Mouse (Mus musculus): Measurements from ENCODE around the gene Sirt7. TPM values are rescaled to one million over a fixed set of nuclear protein-coding genes. Genes with fewer than 3 reads are reported as not detected.

Gene Sirt7
- polyA plus RNA-seq, 1 experiment from 2014 or later = 48.2 TPM

DNA sequence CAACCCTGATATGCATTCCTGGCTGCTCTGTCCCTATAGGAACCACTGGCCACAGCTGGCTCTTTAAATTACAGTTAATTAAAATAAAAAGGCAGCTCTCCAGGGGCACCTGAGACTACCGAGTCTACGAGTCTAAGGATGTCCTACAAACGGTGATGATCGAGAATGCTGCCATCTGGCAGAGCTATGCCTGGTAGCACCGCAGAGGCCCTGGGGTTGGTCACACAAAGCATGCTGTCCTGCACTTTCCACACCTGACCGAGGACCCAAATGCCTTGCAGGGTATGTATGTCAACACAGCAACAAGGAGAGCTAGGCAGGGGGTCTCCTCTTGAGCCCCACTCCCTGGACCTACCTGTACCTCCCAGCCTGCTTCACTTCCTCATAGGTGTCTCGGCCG is 11.1 kb downstream of the Sirt7 start:
- Histone ChIP-seq H3K9me3 (no peaks in the 10 kb centered on the region), H3K4me1 (peaks cover 26% of the 10 kb centered on the region), H3K27ac (replicated peaks) (no peak overlapping the region), H3K4me2 (replicated peaks) (no peak overlapping the region), H3K27me3 (peaks cover 9% of the 10 kb centered on the region), H3K4me3 (no peak overlapping the region), H3K36me3 (peaks cover 70% of the 10 kb centered on the region), H3K9ac (replicated peaks) (no peak overlapping the region)
- no peak for ATAC-seq (ENCODE audit: low FRiP score, low read depth)
- 87% methylated on average over 8 of the region's 8 CpGs for WGBS

DNA sequence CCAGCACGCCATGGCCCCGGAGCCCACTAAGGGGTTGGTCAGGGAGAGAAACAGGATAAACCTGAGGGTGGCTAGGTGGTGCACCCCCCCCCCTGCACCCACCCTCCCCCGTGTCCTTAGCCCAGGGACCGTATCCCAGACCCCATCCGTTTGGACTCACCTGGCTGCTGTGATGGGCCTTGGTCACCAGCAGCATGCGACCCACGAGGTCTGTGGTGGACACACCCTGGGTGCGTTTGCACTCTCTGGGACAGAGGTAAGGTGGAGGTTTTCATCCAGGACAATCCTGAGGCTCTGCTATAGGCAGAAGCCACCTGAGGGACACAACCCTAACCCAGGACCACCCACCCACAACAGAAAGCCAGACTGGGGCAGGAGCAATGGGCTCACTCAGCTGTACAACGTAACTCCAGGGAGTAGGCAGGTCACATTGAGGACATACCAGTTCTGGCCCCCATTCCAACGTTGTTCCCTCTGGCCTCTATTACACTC is 11.5 kb downstream of the Sirt7 start:
- no peak for ATAC-seq (ENCODE audit: low FRiP score, low read depth)
- no peak overlapping the region for H3K9ac ChIP-seq (replicated peaks)
- 88% methylated on average over 10 of the region's 10 CpGs for WGBS
- H3K9me3 ChIP-seq = no peaks in the 10 kb centered on the region
- peaks cover 14% of the 10 kb centered on the region for H3K27me3 ChIP-seq
- peaks cover 30% of the 10 kb centered on the region for H3K4me1 ChIP-seq
- H3K4me3 ChIP-seq = no peak overlapping the region
- no peak overlapping the region for H3K27ac ChIP-seq (replicated peaks)
- H3K4me2 ChIP-seq (replicated peaks) = no peak overlapping the region
- peaks cover 65% of the 10 kb centered on the region for H3K36me3 ChIP-seq

DNA sequence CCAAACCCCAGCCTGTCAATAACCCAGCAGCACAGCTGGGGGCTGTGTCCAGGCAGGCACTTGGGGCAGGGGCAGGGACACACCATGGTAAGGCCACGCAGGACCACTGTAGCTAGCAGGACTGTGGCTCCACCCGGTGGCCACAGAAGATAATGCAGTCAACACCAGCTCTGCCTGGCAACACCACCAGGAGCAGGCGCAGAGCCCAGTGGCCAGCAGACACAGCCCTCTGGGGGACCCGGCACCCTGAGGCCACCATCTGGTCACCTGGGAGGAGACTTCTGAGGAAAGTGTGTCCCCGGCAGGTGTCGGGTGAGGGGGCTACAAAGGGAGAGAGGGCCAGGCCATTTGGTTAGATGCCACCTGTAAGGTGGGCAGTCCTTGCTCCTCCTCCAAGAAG is 12.3 kb downstream of the Sirt7 start:
- Histone ChIP-seq H3K9me3 (no peaks in the 10 kb centered on the region), H3K27ac (replicated peaks) (no peak overlapping the region), H3K4me1 (peaks cover 38% of the 10 kb centered on the region), H3K27me3 (peaks cover 22% of the 10 kb centered on the region), H3K4me2 (replicated peaks) (no peak overlapping the region), H3K9ac (replicated peaks) (no peak overlapping the region), H3K4me3 (no peak overlapping the region), H3K36me3 (peaks cover 60% of the 10 kb centered on the region)
- WGBS = 42% methylated on average over 6 of the region's 6 CpGs
- no peak; the same call in 1 of the 2 replicates for ATAC-seq (ENCODE audit: low FRiP score, low read depth)

DNA sequence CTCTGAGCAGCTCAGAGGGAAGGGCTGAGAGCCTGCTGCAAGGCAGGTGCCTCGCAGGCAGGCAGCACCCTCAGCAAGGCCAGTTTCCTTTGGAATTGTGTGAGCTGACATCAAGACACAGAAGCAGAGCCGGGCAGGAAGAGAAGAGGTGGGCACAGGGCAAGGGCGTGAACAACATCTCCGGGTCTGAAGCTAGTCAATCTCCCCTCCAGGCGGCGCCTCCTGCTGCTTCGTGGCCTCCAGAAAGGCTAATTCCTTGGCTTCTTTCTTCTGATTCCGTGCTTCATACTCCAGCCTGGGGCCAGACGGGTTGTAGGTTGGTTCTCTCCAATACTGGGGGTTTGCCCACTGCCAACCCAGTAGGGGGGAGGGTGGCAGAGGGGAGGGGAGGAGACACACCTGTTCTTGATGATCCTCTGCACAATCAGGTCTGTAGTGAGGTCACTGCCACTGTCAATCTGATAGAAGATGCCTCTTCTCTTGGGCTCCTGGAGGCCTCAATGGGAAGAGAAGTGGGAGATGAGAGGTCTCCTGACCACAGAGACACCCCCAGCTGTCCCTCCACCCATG is 14.5 kb downstream of the Sirt7 start:
- Histone ChIP-seq H3K27ac (replicated peaks) (no peak overlapping the region), H3K9ac (replicated peaks) (no peak overlapping the region), H3K4me1 (peaks cover 24% of the 10 kb centered on the region), H3K4me3 (no peak overlapping the region), H3K4me2 (replicated peaks) (no peak overlapping the region), H3K9me3 (no peaks in the 10 kb centered on the region), H3K27me3 (peaks cover 37% of the 10 kb centered on the region), H3K36me3 (peaks cover 70% of the 10 kb centered on the region)
- ATAC-seq (ENCODE audit: low FRiP score, low read depth) = no peak
- WGBS = 73% methylated on average over 9 of the region's 9 CpGs

DNA sequence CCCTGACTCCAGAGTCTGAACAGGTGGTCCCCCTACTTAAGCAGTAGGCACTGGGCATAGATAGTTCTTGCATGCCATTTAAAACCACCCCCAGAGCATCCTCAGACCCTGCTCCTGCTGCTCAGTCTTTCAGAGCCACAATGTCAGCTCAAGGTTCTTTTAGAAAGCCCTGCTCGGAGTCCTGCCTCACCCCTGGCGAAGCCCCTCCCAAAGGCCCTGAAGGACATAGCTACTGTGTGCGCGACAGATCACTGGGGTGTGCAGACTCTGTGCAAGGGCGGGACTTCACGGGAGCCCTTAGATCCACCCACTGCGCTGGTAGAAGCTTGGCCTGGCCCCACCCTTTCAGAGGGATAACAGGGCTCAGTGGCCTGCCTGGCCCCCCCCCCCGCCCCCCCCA is 15.8 kb downstream of the Sirt7 start:
- 0 out of 2 replicates have a peak overlapping the region, but pooled peaks have one; percentile 47 for H3K9ac ChIP-seq (replicated peaks)
- WGBS = 30% methylated on average over 8 of the region's 8 CpGs
- H3K27me3 ChIP-seq = peaks cover 37% of the 10 kb centered on the region
- no peak overlapping the region for H3K4me2 ChIP-seq (replicated peaks)
- peaks cover 76% of the 10 kb centered on the region for H3K36me3 ChIP-seq
- H3K27ac ChIP-seq (replicated peaks) = no peak overlapping the region
- H3K4me3 ChIP-seq = no peak overlapping the region
- no peaks in the 10 kb centered on the region for H3K9me3 ChIP-seq
- H3K4me1 ChIP-seq = peaks cover 22% of the 10 kb centered on the region
- ATAC-seq (ENCODE audit: low FRiP score, low read depth) = no peak

DNA sequence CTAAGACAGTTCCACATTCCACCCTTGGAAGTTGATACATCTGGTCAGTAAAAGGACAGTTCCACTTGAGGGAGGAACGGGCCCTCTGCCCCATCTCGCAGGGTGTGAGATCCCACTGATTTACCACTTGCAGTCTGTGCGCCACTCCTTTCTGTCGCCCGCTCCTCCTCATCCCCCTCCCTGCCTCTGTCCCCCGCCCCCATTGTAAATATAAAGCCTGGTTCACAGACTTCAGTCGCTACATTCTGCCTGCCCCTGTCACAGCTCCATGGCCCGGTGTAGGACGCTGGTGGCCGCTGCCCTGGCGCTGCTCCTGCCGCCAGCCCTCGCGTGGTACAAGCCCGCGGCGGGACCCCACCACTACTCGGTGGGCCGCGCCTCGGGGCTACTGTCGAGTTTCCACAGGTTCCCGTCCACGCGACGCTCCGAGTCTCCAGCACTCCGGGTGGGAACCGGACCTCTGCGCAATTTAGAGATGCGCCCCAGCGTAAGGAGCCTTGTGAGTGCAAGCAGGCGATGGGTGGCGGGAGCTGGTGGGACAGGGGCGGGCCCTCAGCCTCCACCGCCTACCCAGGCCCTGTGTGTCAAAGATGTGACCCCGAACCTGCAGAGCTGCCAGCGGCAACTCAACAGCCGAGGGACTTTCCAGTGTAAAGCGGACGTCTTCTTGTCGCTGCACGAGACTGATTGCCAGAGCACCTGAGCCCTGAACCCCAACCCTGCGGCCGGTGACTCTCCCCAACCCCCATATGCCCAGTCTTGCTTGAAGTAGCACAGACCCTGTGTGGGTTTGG is 16.6 kb downstream of the Sirt7 start, which contains the start of gene Npb:
Npb (plus strand) TSS at position 237 of the 794 bp plus-strand sequence.
- no peaks in the 10 kb centered on the region for H3K9me3 ChIP-seq
- H3K4me2 ChIP-seq (replicated peaks) = peak within 1 kb of the TSS; percentile 45
- peaks cover 76% of the 10 kb centered on the region for H3K36me3 ChIP-seq
- peak within 1 kb of the TSS; percentile 47 for H3K9ac ChIP-seq (replicated peaks)
- peaks cover 37% of the 10 kb centered on the region for H3K27me3 ChIP-seq
- no peak within 1 kb of the TSS for H3K27ac ChIP-seq (replicated peaks)
- H3K4me1 ChIP-seq = peaks cover 19% of the 10 kb centered on the region
- WGBS = 6% methylated on average over 45 of the region's 45 CpGs
- ATAC-seq (ENCODE audit: low FRiP score, low read depth) = no peak
- H3K4me3 ChIP-seq = peak within 1 kb of the TSS; percentile 21

DNA sequence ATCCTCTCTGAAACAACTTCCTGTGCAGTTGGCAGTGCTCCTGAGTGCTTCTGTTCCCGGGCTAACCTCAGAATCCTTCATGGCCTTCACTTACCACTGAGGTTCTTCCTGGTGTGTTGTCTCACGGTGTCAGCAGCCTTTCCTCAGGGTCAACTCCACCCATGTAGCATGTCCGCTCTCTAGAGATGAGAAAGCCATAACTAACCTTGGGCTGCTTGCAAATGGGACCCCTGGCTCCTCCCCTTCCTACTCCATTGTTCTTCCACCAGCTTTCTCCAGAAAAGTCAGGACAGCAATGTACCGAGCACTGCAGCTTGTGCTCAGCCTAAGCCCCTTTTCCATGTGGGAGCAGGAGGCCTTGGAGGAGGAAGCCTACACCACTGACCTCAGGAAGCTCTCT is 18.3 kb downstream of the Sirt7 start:
- no peak overlapping the region for H3K27ac ChIP-seq (replicated peaks)
- no peak for ATAC-seq (ENCODE audit: low FRiP score, low read depth)
- H3K4me2 ChIP-seq (replicated peaks) = no peak overlapping the region
- H3K36me3 ChIP-seq = peaks cover 76% of the 10 kb centered on the region
- H3K4me1 ChIP-seq = peaks cover 19% of the 10 kb centered on the region
- H3K27me3 ChIP-seq = peaks cover 37% of the 10 kb centered on the region
- WGBS = 83% methylated on average over 4 of the region's 4 CpGs
- no peak overlapping the region for H3K9ac ChIP-seq (replicated peaks)
- no peak overlapping the region for H3K4me3 ChIP-seq
- H3K9me3 ChIP-seq = no peaks in the 10 kb centered on the region

DNA sequence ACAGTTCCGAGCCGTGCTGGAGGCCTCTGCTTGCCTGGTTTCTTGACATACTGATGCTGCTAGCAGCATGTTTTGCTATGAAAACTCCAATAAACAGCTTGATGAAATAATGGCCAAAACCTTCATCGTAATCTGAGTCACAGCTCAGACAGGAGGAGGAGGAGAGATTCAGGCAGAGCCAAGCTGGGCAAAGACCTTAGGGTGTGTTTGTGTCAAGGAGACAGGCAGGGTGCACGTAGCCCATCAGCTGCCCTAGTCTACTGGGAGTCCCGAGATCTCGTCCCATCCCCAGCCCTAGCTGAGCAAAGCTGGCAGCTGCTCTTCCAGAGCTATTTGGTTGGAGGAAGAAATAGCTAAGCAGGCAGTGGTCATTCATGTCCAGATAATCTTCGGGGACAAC is 19.4 kb downstream of the Sirt7 start:
- peaks cover 19% of the 10 kb centered on the region for H3K4me1 ChIP-seq
- ATAC-seq (ENCODE audit: low FRiP score, low read depth) = no peak
- H3K9ac ChIP-seq (replicated peaks) = no peak overlapping the region
- H3K36me3 ChIP-seq = peaks cover 71% of the 10 kb centered on the region
- H3K27ac ChIP-seq (replicated peaks) = no peak overlapping the region
- peaks cover 37% of the 10 kb centered on the region for H3K27me3 ChIP-seq
- H3K4me3 ChIP-seq = no peak overlapping the region
- WGBS = 93% methylated on average over 7 of the region's 7 CpGs
- H3K4me2 ChIP-seq (replicated peaks) = no peak overlapping the region
- no peaks in the 10 kb centered on the region for H3K9me3 ChIP-seq

DNA sequence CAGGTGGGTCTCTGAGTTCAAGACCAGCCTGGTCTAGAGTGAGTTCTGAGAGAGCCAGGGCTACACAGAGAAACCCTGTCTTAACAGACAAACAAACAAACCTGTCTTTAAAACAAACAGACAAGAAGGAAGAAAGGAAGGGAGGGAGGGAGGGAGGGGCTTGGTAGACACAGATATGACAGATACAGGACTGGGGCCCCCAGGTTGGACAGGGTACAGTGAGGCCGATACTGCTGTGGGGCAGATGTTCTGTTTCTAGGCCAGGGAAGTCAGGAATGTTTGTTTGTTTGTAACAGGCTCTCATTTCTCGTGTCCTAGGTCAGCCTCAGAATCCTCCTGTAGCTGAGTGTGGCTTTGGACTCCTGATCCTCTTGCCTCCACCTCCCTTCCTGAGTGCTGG is 21.5 kb downstream of the Sirt7 start:
- H3K9ac ChIP-seq (replicated peaks) = no peak overlapping the region
- no peaks in the 10 kb centered on the region for H3K9me3 ChIP-seq
- no peak overlapping the region for H3K4me3 ChIP-seq
- H3K27me3 ChIP-seq = peaks cover 23% of the 10 kb centered on the region
- H3K36me3 ChIP-seq = peaks cover 64% of the 10 kb centered on the region
- H3K27ac ChIP-seq (replicated peaks) = no peak overlapping the region
- WGBS = 84% methylated on average over 2 of the region's 2 CpGs
- H3K4me2 ChIP-seq (replicated peaks) = no peak overlapping the region
- peaks cover 21% of the 10 kb centered on the region for H3K4me1 ChIP-seq
- no peak for ATAC-seq (ENCODE audit: low FRiP score, low read depth)

DNA sequence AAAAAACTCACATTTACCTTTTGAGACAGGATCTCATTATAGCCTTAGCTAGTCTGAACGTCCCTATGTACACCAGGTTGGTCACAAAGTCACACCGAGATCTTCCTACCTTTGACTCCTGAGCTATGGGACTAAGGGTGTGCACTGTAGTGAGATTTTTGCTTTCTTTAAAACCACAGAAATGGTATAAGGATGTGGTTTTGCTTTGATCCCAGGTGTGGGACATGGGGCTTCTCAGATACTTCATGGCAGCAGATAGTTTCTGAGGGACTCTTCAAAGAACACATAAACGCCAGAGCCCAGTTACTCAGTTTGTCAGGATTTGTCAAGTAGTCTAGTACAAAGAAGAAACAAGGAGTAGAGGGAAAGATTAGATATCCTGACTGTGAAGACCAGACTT is 24.3 kb downstream of the Sirt7 start:
- H3K4me1 ChIP-seq = peaks cover 28% of the 10 kb centered on the region
- H3K9me3 ChIP-seq = no peaks in the 10 kb centered on the region
- H3K36me3 ChIP-seq = peaks cover 64% of the 10 kb centered on the region

DNA sequence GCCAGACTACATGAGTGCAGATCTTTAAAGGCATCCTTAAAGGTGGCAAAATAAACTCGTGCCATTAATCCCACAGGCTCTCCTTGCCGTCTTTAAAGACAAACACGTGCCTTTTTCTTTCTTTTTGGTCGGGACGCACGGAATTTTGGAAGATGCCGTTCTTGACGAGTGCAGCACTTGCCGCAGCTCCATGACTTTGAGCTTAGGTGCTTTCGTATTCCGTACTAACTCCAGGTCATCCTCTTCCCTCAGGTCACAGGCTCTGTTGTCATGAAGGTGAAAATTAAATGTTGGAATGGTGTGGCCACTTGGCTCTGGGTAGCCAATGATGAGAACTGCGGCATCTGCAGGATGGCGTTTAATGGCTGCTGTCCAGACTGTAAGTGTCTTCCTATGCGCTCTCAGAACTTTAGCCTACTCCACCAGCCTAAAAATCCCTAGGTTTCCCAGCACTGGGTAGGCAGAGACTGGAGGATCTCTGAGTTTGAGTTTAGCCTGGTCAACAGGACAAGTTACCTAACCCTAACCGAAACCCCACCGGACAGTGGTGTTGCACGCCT is 26.0 kb downstream of the Sirt7 start:
- no peaks in the 10 kb centered on the region for H3K27me3 ChIP-seq
- H3K4me3 ChIP-seq = peak overlapping the region; percentile 100
- H3K4me2 ChIP-seq (replicated peaks) = peak overlapping the region; percentile 99
- H3K4me1 ChIP-seq = peaks cover 28% of the 10 kb centered on the region
- peak overlapping the region; percentile 100 for H3K9ac ChIP-seq (replicated peaks)
- H3K27ac ChIP-seq (replicated peaks) = peak overlapping the region; percentile 86
- peaks cover 62% of the 10 kb centered on the region for H3K36me3 ChIP-seq
- WGBS = 52% methylated on average over 17 of the region's 17 CpGs
- H3K9me3 ChIP-seq = no peaks in the 10 kb centered on the region
- no peak; the same call in 1 of the 2 replicates for ATAC-seq (ENCODE audit: low FRiP score, low read depth)

More for the DNA sequence above, 24.3 kb downstream of the Sirt7 start:
- Histone ChIP-seq H3K27ac (replicated peaks) (no peak overlapping the region), H3K27me3 (no peaks in the 10 kb centered on the region), H3K9ac (replicated peaks) (no peak overlapping the region), H3K4me3 (no peak overlapping the region), H3K4me2 (replicated peaks) (no peak overlapping the region)
- WGBS = 96% methylated on average over 3 of the region's 3 CpGs
- no peak for ATAC-seq (ENCODE audit: low FRiP score, low read depth)

Measured in midbrain, embryonic 12.5 days (tissue).